Mouse (Mus musculus) hindbrain, embryonic 14.5 days (tissue): ENCODE measurements at regions not wholly inside any gene's neighbourhood (a gene's known extent, or its start where the extent isn't known, plus 50 kb on each side); places are given as distances from the start of the nearest gene placed in this dataset.
"Not testable (repeated sequence)": the region's sequence is repeated elsewhere in the genome, so short reads cannot be mapped to it uniquely, and the experiment has no call there.

Source experiments
- ATAC-seq: fragments of 200-750 bp; cut with Nextera tagmentation; 2 replicates; pipeline ENCODE4 v1.8.0; 2017; ENCODE audit warnings: moderate number of reproducible peaks, mild to moderate bottlenecking, moderate TSS enrichment, moderate library complexity; ENCODE audit not compliant: low FRiP score
- DNase-seq: peaks from one replicate; pipeline ENCODE4 v3.0.0-alpha.2; 2015; ENCODE audit warnings: low spot score
- H3K27ac ChIP-seq: fragments of 300-500 bp; sonication (generic); 2 replicates; pipeline ENCODE4 v1.5.1; 2014; ENCODE audit warnings: mild to moderate bottlenecking, moderate library complexity
- H3K27me3 ChIP-seq: fragments of 300-500 bp; sonication (generic); 2 replicates; pipeline ENCODE4 v1.6.1; 2014; ENCODE audit warnings: mild to moderate bottlenecking, low read length, mixed read lengths; ENCODE audit not compliant: control insufficient read depth, insufficient read depth
- H3K36me3 ChIP-seq: fragments of 300-500 bp; sonication (generic); replicated peaks from 2 replicates; pipeline ENCODE4 v1.6.1; 2014; ENCODE audit not compliant: control insufficient read depth, insufficient read depth
- H3K4me1 ChIP-seq: fragments of 300-500 bp; sonication (generic); replicated peaks from 2 replicates; pipeline ENCODE4 v1.6.1; 2014; ENCODE audit warnings: antibody characterized with exemption, low read length, mixed read lengths; ENCODE audit not compliant: control insufficient read depth, insufficient read depth
- H3K4me2 ChIP-seq: fragments of 300-500 bp; sonication (generic); replicated peaks from 2 replicates; pipeline ENCODE4 v1.6.1; 2014; ENCODE audit warnings: mild to moderate bottlenecking, moderate library complexity
- H3K4me3 ChIP-seq: fragments of 300-500 bp; sonication (generic); replicated peaks from 2 replicates; pipeline ENCODE4 v1.5.1; 2014; ENCODE audit warnings: mild to moderate bottlenecking, low read length
- H3K9ac ChIP-seq: fragments of 300-500 bp; sonication (generic); 2 replicates; pipeline ENCODE4 v1.6.1; 2014
- H3K9me3 ChIP-seq: fragments of 300-500 bp; sonication (generic); 2 replicates; pipeline ENCODE4 v1.6.1; 2016; ENCODE audit warnings: low read length; ENCODE audit not compliant: control insufficient read depth
- WGBS: fragments of 180-500 bp; shearing (Covaris S2); extraction: QIAGEN DNeasy Blood & Tissue Kit; methylation state at CpG from one replicate; pipeline ENCODE4 v1.1.7; 2014; 5-methylcytosine and 5-hydroxymethylcytosine counted together

GRCm38 (mm10) chr4:22699561-22699960 is 211.4 kb upstream of the Pou3f2 start:
- H3K9ac ChIP-seq = no peak overlapping the region
- no peak overlapping the region for H3K4me3 ChIP-seq
- no peaks in the 10 kb centered on the region for H3K36me3 ChIP-seq
- DNase-seq = no peak
- H3K4me2 ChIP-seq = no peak overlapping the region
- no peak for ATAC-seq
- no peaks in the 10 kb centered on the region for H3K4me1 ChIP-seq
- H3K9me3 ChIP-seq = peaks cover 16% of the 10 kb centered on the region
- no peak overlapping the region for H3K27ac ChIP-seq
- no peaks in the 10 kb centered on the region for H3K27me3 ChIP-seq
- WGBS = 94% methylated on average over 12 of the region's 12 CpGs

- peak overlapping the region; percentile 20 for H3K4me2 ChIP-seq
- 6% methylated on average over 7 of the region's 7 CpGs for WGBS
- DNase-seq = peak; percentile 25
- H3K9me3 ChIP-seq = no peaks in the 10 kb centered on the region
- H3K27me3 ChIP-seq = no peaks in the 10 kb centered on the region
- H3K9ac ChIP-seq = no peak overlapping the region
- H3K4me3 ChIP-seq = no peak overlapping the region
- H3K36me3 ChIP-seq = no peaks in the 10 kb centered on the region
- H3K4me1 ChIP-seq = 0 out of 2 replicates have a peak, but pooled peaks cover 4% of the 10 kb centered on the region
- no peak overlapping the region for H3K27ac ChIP-seq
- ATAC-seq = peak; percentile 48; the same call in 1 of the 2 replicates
Observed at GRCm38 (mm10) chr4:22667733-22668381, 179.7 kb upstream of the Pou3f2 start.

- DNase-seq = peak; percentile 40
- no peak overlapping the region for H3K27ac ChIP-seq
- no peak overlapping the region for H3K4me2 ChIP-seq
- no peaks in the 10 kb centered on the region for H3K4me1 ChIP-seq
- H3K9ac ChIP-seq = no peak overlapping the region
- no peak for ATAC-seq
- 0 out of 2 replicates have a peak, but pooled peaks cover 4% of the 10 kb centered on the region for H3K9me3 ChIP-seq
- no peaks in the 10 kb centered on the region for H3K27me3 ChIP-seq
- H3K4me3 ChIP-seq = no peak overlapping the region
- H3K36me3 ChIP-seq = no peaks in the 10 kb centered on the region
- 56% methylated on average over 3 of the region's 3 CpGs for WGBS
Observed at GRCm38 (mm10) chr4:22645616-22646015, 157.4 kb upstream of the Pou3f2 start.

GRCm38 (mm10) chr4:22608922-22609321 is 120.8 kb upstream of the Pou3f2 start:
- Histone ChIP-seq H3K9me3 (no peaks in the 10 kb centered on the region), H3K4me3 (no peak overlapping the region), H3K27me3 (no peaks in the 10 kb centered on the region), H3K4me2 (no peak overlapping the region), H3K36me3 (no peaks in the 10 kb centered on the region), H3K9ac (no peak overlapping the region), H3K4me1 (no peaks in the 10 kb centered on the region), H3K27ac (no peak overlapping the region)
- ATAC-seq = no peak
- DNase-seq = no peak
- 68% methylated on average over 2 of the region's 2 CpGs for WGBS

- not testable (repeated sequence) for H3K4me1 ChIP-seq, H3K4me3 ChIP-seq, H3K4me2 ChIP-seq, H3K9me3 ChIP-seq, H3K9ac ChIP-seq, H3K27ac ChIP-seq, ATAC-seq, DNase-seq, H3K36me3 ChIP-seq, H3K27me3 ChIP-seq
Observed at GRCm38 (mm10) chr4:22602164-22602563, 114.0 kb upstream of the Pou3f2 start.

- DNase-seq (no peak), ATAC-seq (no peak)
- no peaks in the 10 kb centered on the region for H3K9me3 ChIP-seq
- H3K27ac ChIP-seq = no peak overlapping the region
- H3K9ac ChIP-seq = no peak overlapping the region
- H3K4me3 ChIP-seq = no peak overlapping the region
- no peaks in the 10 kb centered on the region for H3K4me1 ChIP-seq
- no peaks in the 10 kb centered on the region for H3K27me3 ChIP-seq
- H3K4me2 ChIP-seq = no peak overlapping the region
- H3K36me3 ChIP-seq = no peaks in the 10 kb centered on the region
Observed at GRCm38 (mm10) chr4:22587162-22587561, 99.0 kb upstream of the Pou3f2 start.

GRCm38 (mm10) chr4:22565959-22566358 is 77.8 kb upstream of the Pou3f2 start:
- Histone ChIP-seq H3K27me3 (no peaks in the 10 kb centered on the region), H3K27ac (no peak overlapping the region), H3K9ac (no peak overlapping the region), H3K4me3 (no peak overlapping the region), H3K4me1 (peaks cover 7% of the 10 kb centered on the region; the same call in 1 of the 2 replicates), H3K4me2 (no peak overlapping the region), H3K36me3 (no peaks in the 10 kb centered on the region), H3K9me3 (no peaks in the 10 kb centered on the region)
- WGBS = 56% methylated on average over 2 of the region's 2 CpGs
- peak; percentile 54 for ATAC-seq
- DNase-seq = peak; percentile 23

GRCm38 (mm10) chr4:22564532-22564931 is 76.4 kb upstream of the Pou3f2 start:
- DNase-seq = peak; percentile 55
- no peaks in the 10 kb centered on the region for H3K9me3 ChIP-seq
- peak; percentile 85 for ATAC-seq
- H3K4me2 ChIP-seq = no peak overlapping the region
- no peak overlapping the region for H3K27ac ChIP-seq
- no peaks in the 10 kb centered on the region for H3K27me3 ChIP-seq
- H3K9ac ChIP-seq = no peak overlapping the region; the same call in 1 of the 2 replicates
- H3K4me3 ChIP-seq = no peak overlapping the region
- peaks cover 7% of the 10 kb centered on the region; the same call in 1 of the 2 replicates for H3K4me1 ChIP-seq
- no peaks in the 10 kb centered on the region for H3K36me3 ChIP-seq
- WGBS = 37% methylated on average over 10 of the region's 10 CpGs
